Mouse (Mus musculus) limb, embryonic 14.5 days (tissue): ENCODE measurements around the gene Enthd1. TPM values are rescaled to one million over a fixed set of nuclear protein-coding genes. Genes with fewer than 3 reads are reported as not detected.
A peak's percentile ranks its signal among the peaks of the same experiment; 100 is the strongest.

Experiments
- ATAC-seq: fragments of 200-750 bp; cut with Nextera tagmentation; 2 replicates; pipeline ENCODE4 v1.8.0; 2017; ENCODE audit warnings: low read depth, moderate number of reproducible peaks, moderate TSS enrichment; ENCODE audit not compliant: low FRiP score
- DNase-seq: peaks from one replicate; pipeline ENCODE4 v3.0.0-alpha.2; 2015; ENCODE audit warnings: low spot score
- H3K27ac ChIP-seq: fragments of 300-500 bp; sonication (generic); replicated peaks from 2 replicates; pipeline ENCODE4 v1.5.1; 2014; ENCODE audit warnings: low read depth, mild to moderate bottlenecking, low read length, moderate library complexity, mixed read lengths
- H3K27me3 ChIP-seq: fragments of 300-500 bp; sonication (generic); 2 replicates; pipeline ENCODE4 v1.6.1; 2014; ENCODE audit warnings: low read length, mixed read lengths; ENCODE audit not compliant: control insufficient read depth, insufficient read depth
- H3K36me3 ChIP-seq: fragments of 300-500 bp; sonication (generic); 2 replicates; pipeline ENCODE4 v1.6.1; 2014; ENCODE audit warnings: mild to moderate bottlenecking, low read length, moderate library complexity, mixed read lengths; ENCODE audit not compliant: control insufficient read depth, insufficient read depth
- H3K4me1 ChIP-seq: fragments of 300-500 bp; sonication (generic); 2 replicates; pipeline ENCODE4 v1.6.1; 2014; ENCODE audit warnings: antibody characterized with exemption, low read length, mixed read lengths; ENCODE audit not compliant: control insufficient read depth, insufficient read depth
- H3K4me2 ChIP-seq: fragments of 300-500 bp; sonication (generic); replicated peaks from 2 replicates; pipeline ENCODE4 v1.6.1; 2014; ENCODE audit warnings: low read depth, mild to moderate bottlenecking, low read length, moderate library complexity; ENCODE audit not compliant: severe bottlenecking
- H3K4me3 ChIP-seq: fragments of 300-500 bp; sonication (generic); replicated peaks from 2 replicates; pipeline ENCODE4 v1.5.1; 2014; ENCODE audit warnings: low read length
- H3K9ac ChIP-seq: fragments of 300-500 bp; sonication (generic); 2 replicates; pipeline ENCODE4 v1.6.1; 2014; ENCODE audit warnings: mild to moderate bottlenecking, low read depth, low read length, moderate library complexity; ENCODE audit not compliant: severe bottlenecking
- H3K9me3 ChIP-seq: fragments of 300-500 bp; sonication (generic); 2 replicates; pipeline ENCODE4 v1.6.1; 2016; ENCODE audit warnings: low read length; ENCODE audit not compliant: control insufficient read depth
- POLR2A ChIP-seq: fragments of 200-500 bp; IDR thresholded peaks from 2 replicates; pipeline ENCODE4 v1.8.0; 2012; ENCODE audit warnings: inconsistent platforms, mild to moderate bottlenecking, moderate library complexity, borderline replicate concordance; ENCODE audit not compliant: insufficient read depth, insufficient read length; ENCODE audit errors: extremely low read depth
- WGBS: fragments of 180-500 bp; shearing (Covaris S2); extraction: QIAGEN DNeasy Blood & Tissue Kit; methylation state at CpG from one replicate; pipeline ENCODE4 v1.1.7; 2014; 5-methylcytosine and 5-hydroxymethylcytosine counted together
- polyA plus RNA-seq, 2 experiments: library from polyadenylated mRNA; depleted of rRNA in 1 of 2; stranded (reverse) in 1 of 2; unstranded in 1 of 2; fragments of >200 nt; fragmentation: Nextera tagmentation in 1 of 2; extraction: Ambion mirVana in 1 of 2; gene quantifications; 2 replicates each; pipeline versions ENCODE4 v1.2.1 to v1.2.3; 2012 to 2014

The Enthd1 gene
- polyA plus RNA-seq, 2 experiments, result 0.04 TPM; not detected in 1

GRCm38 (mm10) chr15:80598750-80599149 is 33.8 kb upstream of the Enthd1 start:
- no peak for ATAC-seq
- peaks cover 14% of the 10 kb centered on the region; the same call in 1 of the 2 replicates for H3K4me1 ChIP-seq
- H3K36me3 ChIP-seq, result no peaks in the 10 kb centered on the region
- H3K27me3 ChIP-seq, result no peaks in the 10 kb centered on the region
- no peak for TF ChIP-seq POLR2A
- no peak overlapping the region for H3K27ac ChIP-seq
- H3K4me3 ChIP-seq, result no peak overlapping the region
- WGBS, result 27% methylated on average over 12 of the region's 12 CpGs
- no peak for DNase-seq
- no peaks in the 10 kb centered on the region for H3K9me3 ChIP-seq
- H3K9ac ChIP-seq, result no peak overlapping the region
- peak overlapping the region; percentile 29; the same call in 1 of the 2 replicates for H3K4me2 ChIP-seq

DNA sequence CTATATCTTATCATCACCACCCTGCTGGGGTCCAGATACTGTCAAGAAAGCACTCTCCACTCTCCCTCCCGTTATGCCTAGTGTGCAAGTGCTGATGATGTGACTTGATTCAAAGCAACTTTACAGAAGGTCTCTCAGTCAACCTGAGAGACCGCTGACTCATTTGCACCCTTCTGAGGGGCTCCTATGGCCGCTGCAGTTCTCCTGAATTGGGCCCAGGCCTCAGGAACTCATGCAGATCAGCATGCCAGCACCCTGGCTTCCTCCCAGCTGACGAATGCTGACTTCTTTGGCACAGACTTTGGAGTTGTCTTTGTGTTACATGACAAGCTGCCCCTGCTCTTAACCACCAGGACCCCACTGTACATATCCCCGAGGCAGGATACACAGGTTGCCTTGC is 28.9 kb upstream of the Enthd1 start:
- 70% methylated on average over 5 of the region's 5 CpGs for WGBS
- ATAC-seq (no peak), DNase-seq (no peak)
- H3K4me3 ChIP-seq, result no peak overlapping the region
- H3K9me3 ChIP-seq, result no peaks in the 10 kb centered on the region
- H3K4me1 ChIP-seq, result peaks cover 6% of the 10 kb centered on the region; the same call in 1 of the 2 replicates
- H3K27me3 ChIP-seq, result no peaks in the 10 kb centered on the region
- no peaks in the 10 kb centered on the region for H3K36me3 ChIP-seq
- no peak overlapping the region for H3K4me2 ChIP-seq
- no peak for TF ChIP-seq POLR2A
- H3K27ac ChIP-seq, result no peak overlapping the region
- H3K9ac ChIP-seq, result no peak overlapping the region

DNA sequence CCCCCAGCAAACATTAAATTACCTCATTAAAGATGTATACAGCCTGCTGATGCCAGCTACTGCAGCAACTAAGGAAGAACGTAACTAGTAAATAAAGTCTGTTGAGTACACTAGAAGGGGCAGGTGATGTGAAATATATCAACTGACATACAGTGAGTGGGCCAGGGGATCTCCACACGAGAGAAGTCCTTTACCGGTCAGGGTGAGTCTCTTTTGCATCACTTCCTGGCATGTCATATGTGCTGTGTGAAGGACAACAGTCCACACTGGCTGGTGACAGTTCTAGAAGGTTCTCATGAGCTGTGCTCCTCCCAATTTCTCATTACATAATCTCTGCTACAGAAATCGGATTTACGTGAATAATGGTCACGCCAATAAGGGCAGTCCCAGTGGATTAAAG is 27.8 kb upstream of the Enthd1 start:
- ATAC-seq (no peak), DNase-seq (no peak)
- H3K9ac ChIP-seq, result no peak overlapping the region
- no peak overlapping the region for H3K27ac ChIP-seq
- H3K4me2 ChIP-seq, result no peak overlapping the region
- H3K36me3 ChIP-seq, result no peaks in the 10 kb centered on the region
- no peak overlapping the region for H3K4me3 ChIP-seq
- WGBS, result 68% methylated on average over 6 of the region's 6 CpGs
- H3K4me1 ChIP-seq, result 0 out of 2 replicates have a peak, but pooled peaks cover 4% of the 10 kb centered on the region
- no peak for TF ChIP-seq POLR2A
- H3K27me3 ChIP-seq, result no peaks in the 10 kb centered on the region
- H3K9me3 ChIP-seq, result no peaks in the 10 kb centered on the region

GRCm38 (mm10) chr15:80590641-80591040 is 25.7 kb upstream of the Enthd1 start:
- Histone ChIP-seq H3K36me3 (no peaks in the 10 kb centered on the region), H3K27me3 (no peaks in the 10 kb centered on the region), H3K9me3 (no peaks in the 10 kb centered on the region), H3K27ac (no peak overlapping the region), H3K4me1 (0 out of 2 replicates have a peak, but pooled peaks cover 4% of the 10 kb centered on the region), H3K4me2 (no peak overlapping the region), H3K4me3 (no peak overlapping the region), H3K9ac (no peak overlapping the region)
- WGBS, result 90% methylated on average over 5 of the region's 5 CpGs
- ATAC-seq, result no peak
- DNase-seq, result no peak
- no peak for TF ChIP-seq POLR2A

GRCm38 (mm10) chr15:80586296-80586695 is 21.3 kb upstream of the Enthd1 start:
- ATAC-seq, result no peak
- TF ChIP-seq POLR2A, result no peak
- no peak overlapping the region for H3K4me3 ChIP-seq
- no peak overlapping the region for H3K9ac ChIP-seq
- DNase-seq, result no peak
- H3K9me3 ChIP-seq, result no peaks in the 10 kb centered on the region
- no peak overlapping the region for H3K27ac ChIP-seq
- 53% methylated on average over 4 of the region's 4 CpGs for WGBS
- H3K27me3 ChIP-seq, result no peaks in the 10 kb centered on the region
- no peak overlapping the region for H3K4me2 ChIP-seq
- H3K36me3 ChIP-seq, result no peaks in the 10 kb centered on the region
- no peaks in the 10 kb centered on the region for H3K4me1 ChIP-seq
